Mouse (Mus musculus) heart, adult 8-10 months (tissue): Measurements from ENCODE around the gene Cacna1b. TPM values are rescaled to one million over a fixed set of nuclear protein-coding genes. Genes with fewer than 3 reads are reported as not detected.

ENCODE experiments used
- DNase-seq: peaks from one replicate; pipeline ENCODE4 v3.0.0; 2022; ENCODE audit warnings: low spot score
- total RNA-seq, 4 experiments: library from RNA; stranded (reverse); gene quantifications; 2 replicates each; pipeline ENCODE4 v1.2.4; 2022

The Cacna1b gene
- 1 to 10 TPM in 1 of 4 experiments, under 1 TPM in 2, not detected in 1; 0.32 to 1.1 (median 0.33) TPM for total RNA-seq

DNA sequence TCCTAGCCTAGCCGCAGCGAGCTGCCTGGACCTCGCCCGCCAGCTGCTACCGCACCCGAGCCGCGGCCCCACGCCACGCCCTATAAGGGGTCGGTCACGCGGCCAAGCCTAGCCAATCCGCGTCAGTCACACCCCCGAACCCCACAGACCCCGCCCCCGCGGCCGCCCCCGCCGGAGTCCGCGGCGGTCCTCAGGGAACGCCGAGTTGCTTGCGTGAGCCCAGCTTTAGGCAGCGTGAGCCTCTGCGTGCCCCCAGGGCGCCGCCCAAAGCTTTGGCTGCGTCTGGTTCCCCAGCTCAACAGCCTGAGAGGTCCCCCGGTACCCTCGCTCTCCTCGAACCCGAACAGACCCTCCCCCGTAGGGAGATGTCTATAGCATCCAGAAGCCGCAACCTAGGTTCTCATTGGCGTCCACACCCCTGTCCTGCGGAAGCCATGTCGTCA is at the start of gene Cacna1b:
Gene Cacna1b, minus strand, starts transcription at position 38 of the 443 bp plus-strand sequence.
- DNase-seq = peak; percentile 15

DNA sequence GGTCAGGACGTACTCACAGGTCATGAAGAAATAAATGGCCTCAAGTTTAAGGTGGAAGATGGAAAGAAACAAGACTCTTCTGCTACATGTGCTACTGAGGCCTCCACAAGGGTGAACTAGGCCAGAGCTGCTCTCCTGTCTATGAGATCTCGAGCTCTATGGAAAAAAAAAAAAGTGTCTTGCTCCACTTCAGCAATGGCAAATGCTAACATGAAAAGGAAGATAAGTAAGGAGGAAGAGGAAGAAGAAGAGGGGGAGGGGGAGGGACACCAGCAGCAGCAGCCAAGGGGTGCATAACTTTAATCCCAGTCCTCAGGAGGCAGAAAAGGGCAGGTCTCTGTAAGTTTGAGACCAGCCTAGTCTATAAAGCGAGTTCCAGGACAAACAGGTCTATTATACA is 46.8 kb upstream of the Cacna1b start:
- no peak for DNase-seq

DNA sequence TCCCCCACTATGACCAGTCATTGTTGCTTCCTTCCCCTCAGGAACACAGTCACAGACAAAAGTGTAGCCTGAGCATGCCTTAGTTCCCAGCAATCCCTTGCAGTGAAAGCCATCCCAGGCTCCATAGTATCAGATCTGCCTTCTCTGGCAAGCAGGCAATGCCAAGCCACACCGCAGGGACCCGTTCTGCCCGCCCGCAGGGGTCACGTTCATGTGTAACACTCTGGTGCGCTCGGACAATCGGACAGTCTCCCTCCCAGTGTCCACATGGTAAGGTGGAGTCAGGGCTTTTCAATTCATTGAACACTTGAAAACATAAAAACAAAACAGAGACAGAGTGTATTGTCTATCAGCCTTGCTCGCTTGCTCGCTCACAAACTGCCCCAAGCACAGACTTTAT is 44.7 kb upstream of the Cacna1b start:
- DNase-seq = no peak

DNA sequence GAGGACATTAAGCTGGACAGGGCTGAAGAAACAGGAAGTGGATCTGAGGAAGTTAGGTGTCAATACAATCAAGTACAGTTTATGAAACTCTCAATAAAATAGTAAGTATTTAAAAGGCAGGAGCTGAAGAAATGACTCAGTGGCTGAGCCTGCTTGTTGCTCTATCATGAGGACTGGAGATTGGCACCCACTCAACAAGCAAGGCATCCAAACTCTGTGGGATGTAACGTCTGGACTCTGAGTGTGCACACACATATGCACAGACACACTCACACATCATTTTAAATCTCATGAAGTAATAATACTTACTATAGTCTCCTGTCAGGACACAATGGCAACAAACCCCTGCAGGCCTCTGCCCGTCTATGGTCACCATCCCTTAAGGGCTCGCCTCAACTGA is 44.1 kb upstream of the Cacna1b start:
- no peak for DNase-seq

DNA sequence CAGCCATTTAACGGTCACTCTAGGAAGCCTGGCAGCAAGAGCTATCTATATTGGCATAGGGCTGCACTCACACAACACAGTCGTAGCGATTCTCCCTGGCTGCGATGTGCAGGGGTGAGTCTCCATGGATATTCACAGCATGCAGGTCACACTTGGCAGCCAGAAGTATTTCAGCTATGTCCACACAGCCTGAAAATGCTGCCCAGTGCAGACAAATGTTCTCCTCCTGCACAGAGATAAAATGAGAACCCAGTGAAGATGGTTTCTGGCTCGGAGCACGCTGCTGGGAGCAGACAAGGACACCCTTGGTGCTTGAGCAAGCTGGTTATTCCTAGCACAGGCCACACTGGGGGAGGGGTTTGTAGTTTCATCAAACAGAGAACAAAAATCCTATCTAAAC is 43.2 kb upstream of the Cacna1b start:
- peak; percentile 58 for DNase-seq

DNA sequence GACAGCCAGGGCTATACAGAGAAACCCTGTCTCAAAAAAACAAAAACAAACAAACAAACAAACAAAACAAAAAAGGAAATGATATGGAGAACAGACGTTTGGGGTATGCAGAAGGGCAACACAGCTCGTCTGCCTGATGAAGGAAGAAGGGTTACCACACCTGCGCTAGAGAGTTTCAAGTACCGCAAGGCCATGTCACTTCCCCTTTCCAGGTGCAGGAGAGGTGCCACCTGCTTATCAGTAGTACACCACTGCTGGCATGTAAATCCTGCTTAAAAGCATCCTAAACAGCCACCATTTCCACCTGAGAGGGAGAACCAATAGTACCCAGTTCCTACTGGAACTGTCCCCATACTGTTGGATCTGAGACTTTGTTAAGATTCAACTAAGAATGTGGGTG is 42.7 kb upstream of the Cacna1b start:
- no peak for DNase-seq

DNA sequence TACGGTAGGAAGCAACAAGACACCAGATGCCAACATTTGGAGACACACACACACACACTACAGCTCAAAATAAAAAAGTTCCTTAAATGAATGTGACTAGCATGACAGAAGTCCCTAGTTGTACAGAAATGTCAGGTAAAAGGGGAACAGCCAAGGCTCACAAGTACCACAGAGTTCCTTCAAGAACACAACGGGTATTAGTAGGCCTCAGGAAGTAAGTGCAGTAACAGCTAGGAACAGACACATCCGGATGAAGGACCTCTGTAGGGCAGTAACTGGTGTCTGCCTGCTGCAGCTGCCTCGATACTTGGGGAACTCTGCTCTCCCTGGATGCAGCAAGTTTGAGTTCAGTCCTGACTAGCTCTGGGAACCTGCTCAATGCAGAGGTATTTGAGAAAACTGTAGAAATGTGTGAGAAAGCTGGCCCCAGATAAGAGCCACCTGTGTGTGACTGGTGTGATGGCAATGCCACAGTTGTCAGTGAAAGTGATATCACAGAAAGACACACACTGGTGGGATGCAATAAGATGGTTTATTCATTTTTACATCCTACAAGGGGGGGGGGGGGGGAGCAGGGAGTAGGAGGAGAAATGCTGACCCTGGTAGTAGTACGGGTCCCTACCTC is 34.0 kb upstream of the Cacna1b start:
- DNase-seq = no peak

DNA sequence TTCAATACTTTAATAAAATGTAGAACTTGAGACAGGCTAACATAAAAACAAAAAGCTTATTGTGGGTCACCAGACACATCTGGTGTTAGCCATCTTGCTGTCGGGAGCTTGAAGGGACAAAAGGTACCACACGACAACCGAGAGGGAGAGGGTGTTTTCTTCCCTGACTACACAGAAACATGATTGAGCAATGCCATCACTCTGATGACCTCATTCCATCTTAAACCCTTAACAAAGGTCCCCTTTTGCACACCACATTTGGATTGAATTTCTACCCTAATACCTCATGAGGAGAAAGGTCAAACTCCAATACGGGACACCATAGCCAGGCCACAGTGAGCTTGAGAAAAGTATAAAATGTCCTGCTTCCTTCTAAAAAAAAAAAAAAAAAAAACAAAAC is 24.3 kb upstream of the Cacna1b start:
- DNase-seq = no peak

DNA sequence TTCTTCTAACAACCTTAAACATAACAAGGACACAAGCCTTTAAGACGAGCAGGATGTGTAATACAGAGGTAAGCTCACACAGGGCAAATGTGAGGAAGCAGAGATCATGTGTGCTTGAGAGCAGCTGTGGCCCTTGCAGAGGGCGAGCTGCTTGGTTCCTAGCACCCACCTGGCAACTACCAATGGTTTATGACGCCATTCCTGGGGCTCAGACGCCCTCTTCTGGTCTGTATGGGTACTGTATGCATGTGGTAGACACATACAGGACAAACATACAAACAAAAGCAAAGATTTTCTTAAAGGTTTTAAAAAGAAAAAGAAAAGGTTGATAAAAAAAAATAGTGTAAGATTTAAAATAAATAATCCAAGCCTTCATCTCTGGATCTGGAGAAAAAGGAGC is 18.3 kb upstream of the Cacna1b start:
- no peak for DNase-seq

DNA sequence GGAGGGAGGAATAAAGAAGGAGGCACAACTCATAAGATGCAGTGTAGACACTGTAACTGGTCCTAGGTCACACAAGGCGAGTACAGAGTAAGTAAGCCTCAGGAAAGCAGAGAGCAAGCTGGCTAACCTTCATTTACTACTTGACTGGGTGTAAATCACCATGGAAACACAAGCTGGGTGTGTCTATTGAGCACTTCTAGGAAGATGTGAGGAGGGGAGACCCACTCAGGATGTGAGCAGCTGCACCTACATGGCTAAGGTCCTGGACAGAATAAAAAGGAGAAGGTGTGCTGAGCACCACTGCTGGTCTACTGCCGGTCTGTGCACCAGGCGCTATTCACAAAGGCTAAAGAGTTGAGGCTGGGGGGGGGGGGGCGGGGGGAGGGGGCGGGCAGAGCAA is 13.9 kb upstream of the Cacna1b start:
- no peak for DNase-seq

DNA sequence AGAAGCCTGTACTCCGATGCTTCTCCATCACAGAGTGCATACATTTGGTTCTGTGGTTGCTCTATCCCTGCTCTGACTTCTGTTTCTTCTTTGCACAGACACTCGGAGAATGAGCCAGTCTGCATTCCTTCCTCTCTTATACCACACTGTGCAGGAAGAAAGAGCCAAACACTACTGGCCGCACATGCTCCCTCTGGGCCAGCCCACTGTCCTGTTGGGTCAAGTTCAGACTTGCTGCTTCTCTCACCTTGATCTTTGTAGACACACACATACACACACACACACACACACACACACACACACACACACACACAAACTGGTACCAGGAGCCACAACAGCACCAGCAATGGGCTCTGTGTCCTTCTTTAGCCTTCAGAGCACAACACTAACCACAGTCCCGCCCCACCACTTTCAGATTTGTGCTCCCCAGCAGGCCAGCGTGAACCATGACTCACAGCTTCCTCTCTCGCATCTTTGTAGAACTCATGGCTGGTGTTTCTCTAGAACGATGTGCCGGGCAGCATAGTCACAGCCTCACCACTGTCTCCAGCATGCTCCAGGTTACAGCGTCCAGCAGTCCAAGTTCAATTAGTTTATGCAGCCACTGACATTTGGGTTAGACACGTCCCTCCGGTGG is 13.1 kb upstream of the Cacna1b start:
- no peak for DNase-seq

DNA sequence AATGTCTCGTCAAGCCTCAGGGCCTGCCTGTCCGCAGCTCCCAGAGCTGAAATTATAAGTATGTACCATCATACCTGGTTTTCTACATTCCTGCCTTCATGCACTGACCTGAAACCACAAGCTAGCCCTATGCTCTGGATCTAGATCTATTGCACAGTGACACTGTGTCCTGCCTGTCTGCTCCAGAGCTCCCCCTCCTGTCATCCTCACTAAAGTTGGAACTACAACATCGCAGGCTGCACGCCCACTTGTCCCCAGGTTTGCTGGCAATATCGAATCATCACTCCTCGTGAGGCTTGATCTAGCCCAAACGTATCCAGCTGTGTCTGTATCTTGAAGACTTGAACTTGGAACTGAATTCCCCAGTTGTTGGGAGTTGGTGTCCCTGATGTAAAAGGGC is 11.9 kb upstream of the Cacna1b start:
- DNase-seq = no peak

DNA sequence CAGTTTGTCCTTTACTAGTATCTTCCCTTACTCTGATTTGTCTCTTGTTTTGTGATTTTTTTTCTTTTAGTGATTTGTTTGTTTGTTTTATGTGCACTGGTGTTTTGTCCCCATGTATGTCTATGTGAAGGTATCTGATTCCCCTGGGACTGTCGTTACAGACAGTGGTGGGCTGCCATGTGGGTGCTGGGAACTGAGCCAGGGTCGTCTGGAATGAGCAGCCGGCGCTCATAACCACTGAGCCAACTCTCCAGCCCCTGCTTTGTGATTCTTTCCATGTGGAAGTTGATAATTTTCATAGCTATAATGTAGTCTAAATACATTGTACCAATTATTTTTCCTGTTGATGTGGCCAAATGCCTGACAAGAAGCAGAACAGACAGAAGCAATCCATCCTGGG is 7.9 kb upstream of the Cacna1b start:
- no peak for DNase-seq

DNA sequence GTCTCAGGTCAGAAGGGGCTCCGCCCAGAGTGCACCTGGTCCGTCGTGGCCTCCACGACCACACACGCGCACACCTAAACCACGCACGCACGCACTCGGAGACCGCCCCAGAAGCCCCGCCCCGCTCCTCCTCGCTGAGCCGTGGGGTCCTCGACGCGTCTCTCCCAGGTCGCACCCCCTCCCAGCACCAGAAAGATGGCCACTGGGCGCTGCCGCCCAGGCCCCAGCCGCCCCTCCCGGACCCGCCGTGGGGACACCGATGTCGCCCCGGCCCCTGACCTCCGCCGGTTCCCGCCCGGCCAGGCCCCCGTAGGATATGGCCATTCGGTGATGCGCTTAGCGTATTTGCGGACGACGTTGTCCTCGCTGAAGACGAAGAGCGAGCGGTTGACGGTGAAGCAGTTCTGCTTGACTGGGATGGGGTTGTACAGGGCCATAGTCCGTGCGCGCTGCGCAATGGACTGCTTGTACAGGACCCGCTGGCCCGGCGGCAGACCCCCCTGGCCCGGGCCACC is 449 bp downstream of the Cacna1b start:
- no peak for DNase-seq

DNA sequence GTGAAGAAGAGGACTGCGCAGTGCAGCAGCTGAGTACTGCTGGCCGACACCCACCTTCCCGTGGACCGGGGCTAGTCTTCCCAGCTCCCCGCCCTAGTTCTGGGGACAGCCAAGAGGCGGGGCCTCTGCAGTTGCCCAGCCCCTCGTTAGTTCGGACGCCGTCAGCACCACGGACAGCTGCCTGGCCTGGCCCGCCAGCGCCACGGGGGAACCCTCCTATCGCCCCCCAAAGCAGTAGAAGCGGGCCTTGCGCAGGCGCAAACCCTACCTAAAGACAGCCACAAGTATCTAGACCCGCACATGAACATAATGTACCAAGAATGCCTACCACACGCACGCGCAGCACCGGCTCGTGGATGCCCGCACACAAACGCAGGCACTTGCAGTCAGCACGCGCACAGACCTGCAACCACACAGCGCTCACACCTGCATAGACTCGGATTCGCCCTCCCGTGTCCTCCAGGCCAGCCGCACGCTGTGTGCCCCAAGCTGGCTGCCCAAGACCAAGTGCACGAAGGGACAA is 968 bp downstream of the Cacna1b start:
- no peak for DNase-seq

DNA sequence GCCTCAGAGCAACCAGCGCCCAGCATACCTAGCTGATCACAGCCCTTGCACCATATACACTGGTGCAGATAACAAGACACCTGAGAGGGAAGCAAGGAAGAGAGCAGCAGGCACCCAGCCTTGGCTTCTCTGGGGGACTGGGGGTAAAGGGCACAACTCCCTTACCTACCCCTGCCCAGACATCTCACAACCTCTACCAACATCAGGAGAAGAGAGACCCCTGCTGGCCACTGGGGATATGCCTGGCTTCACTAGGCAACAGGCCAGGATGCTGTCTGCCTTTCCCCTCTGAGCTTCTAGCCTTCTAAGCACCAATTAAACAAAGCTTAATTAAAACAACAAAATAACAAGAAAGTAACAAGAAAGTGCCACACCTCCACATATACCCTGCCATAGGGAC is 7.7 kb downstream of the Cacna1b start:
- peak; percentile 31 for DNase-seq

DNA sequence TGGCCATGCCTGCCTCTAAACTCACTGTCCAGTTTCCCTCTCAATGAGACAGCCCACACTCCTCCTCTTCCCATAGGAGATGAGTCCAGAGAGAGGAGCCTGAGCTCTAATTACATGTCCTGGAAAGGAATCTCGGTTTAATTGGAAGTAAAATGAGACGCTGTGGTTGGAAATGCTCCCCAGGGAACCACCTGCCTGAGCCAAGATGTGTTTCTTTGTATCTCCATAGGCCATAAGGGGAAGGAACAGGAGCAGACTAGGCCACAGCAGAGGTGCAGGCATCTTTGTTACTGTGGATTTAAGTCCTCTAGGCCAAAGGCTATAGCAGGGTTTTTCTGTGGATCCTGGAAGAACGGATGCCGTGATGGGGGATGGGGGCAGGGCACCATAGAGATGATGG is 10.4 kb downstream of the Cacna1b start:
- no peak for DNase-seq

DNA sequence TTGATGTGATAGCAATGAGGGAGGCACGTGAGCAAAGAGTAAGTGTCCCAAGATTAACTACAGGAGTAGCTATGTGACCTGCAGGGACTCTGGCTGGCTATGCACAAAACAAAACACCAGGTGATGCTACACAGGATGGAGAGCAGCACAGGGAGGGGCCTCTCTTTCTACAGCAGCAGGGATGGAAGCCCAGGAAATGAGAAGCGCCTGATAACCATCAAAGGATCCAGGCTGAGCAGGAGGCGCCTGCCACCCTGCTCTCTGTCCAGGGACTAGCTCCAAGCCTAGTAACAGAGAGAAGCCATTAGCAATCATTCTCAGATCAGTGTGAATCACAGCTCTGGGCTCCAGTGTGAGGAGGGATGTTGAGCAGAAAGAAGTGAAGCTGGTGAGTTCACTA is 12.9 kb downstream of the Cacna1b start:
- DNase-seq = no peak

DNA sequence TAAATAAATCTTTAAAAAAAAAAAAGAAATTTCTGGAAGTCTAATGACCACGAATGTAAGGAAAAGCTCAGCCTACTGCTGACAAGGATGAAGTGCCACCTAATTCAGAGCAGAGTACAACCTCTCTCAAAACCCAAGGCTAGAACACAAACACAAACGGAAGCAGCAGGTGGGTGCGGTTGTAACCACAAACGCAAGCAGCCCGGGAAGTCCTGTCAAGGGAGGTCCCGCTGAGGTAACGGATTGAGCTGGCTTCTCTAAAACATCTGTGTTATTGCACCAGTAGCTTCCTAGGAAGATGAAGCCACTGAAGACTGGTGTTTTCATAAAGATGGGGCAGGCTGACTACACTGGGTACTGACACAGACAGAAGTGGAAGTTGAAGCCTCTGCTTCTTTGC is 15.1 kb downstream of the Cacna1b start:
- DNase-seq = no peak

DNA sequence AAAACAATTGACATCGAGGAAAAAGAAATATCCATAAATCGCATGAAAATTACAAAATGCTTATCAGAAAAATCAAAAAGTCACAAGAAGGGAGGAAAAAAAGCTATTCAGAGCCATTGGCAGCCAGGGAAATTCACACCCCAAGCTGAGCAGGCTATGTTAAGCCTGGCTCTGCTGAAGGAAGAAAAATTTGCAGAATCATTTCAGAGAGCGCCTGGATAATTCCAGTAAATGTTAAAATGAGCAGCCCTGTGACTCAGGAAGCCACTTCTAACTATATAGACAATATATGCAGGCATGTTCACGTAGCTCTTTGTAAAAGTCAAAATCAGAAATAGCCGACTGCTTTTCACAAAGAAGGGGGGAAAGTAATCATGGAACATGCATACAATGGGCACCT is 23.3 kb downstream of the Cacna1b start:
- DNase-seq = no peak

DNA sequence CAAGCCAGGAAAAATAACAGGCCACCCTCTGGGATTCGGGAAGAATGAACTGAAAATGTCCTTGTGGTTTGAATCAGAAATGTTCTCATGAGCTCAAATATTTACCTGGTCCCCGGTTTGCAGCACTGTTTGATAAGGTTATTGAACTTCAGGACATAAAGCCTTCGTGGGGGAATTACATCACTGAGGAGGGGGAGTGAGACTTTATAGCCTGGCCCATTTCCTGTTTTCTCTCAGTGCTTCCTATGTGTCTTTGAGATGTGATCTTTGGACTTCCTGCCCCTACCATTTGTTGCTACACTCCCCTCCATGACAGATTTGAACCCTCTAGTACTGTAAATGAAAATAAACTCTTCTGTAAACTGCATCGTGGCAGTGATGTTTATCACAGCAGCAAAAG is 29.8 kb downstream of the Cacna1b start:
- DNase-seq = no peak

DNA sequence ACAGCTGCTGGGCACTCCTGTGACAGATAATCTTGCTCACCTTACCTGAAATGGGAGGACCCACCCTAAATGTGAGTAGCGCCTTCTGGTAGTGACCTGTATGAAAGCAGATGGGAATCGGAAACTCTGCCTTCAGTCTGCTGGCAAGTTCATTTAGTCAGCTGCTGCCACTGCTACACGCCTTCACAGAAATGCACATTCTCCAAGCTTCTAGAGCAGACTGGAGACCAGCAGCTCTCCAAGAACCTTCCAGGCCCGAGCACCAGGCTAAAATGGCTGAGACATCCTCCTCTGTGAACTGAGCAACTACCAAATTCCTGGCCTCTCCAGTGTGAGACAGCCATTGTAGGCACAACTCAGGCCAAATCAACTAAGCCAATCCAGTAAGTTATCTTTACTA is 37.1 kb downstream of the Cacna1b start:
- no peak for DNase-seq

DNA sequence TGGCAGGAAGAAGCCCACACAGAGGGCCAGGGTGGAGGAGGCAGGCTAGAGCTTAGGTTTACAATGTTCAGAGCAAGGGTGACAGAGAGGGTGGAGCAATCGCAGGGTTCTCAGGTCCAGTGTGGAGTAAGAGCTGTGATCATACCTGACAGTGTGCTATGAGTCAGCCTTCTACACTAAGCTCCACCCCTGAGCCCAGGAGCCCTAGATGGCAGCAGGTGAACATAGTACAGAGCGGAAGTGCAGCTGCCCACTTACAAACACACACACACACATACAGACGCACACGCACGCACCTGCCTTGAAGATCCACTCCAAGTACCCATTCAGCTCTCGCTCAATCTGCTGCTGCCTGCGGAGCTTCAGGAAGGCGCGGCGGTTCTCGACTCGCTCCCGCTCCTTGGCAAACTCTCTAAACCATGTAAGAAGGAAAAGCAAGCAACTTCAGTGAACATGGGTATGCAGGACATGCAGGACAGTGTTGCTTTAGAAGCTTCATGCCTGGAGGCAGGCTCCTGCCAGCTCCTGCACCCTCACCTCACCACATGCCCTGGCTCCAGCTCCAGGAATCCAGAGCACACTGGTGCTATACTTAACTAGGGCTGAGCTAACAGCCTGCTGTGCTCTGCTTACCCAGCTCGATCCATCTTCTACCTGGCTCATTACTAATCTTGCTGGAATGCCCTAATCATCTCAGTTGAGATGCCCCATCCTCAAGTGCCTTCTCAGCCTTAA is 43.1 kb downstream of the Cacna1b start:
- no peak for DNase-seq
